Mouse (Mus musculus): ENCODE results near the gene Trpv4.
A peak's percentile ranks its signal among the peaks of the same experiment; 100 is the strongest.

Trpv4 gene

GRCm38 (mm10) chr5:114667228-114667856, 9.1 kb upstream of the Trpv4 start:
- DNase-seq (ENCODE audit: low spot score in 2 of 2) = peak; percentile 93 to 95

- DNase-seq (ENCODE audit: low spot score in 2 of 2) = no peak
Observed at GRCm38 (mm10) chr5:114666659-114667058, 8.4 kb upstream of the Trpv4 start.

- DNase-seq (ENCODE audit: low spot score in 2 of 2) = no peak
Observed at GRCm38 (mm10) chr5:114664750-114665149, 6.5 kb upstream of the Trpv4 start.

- DNase-seq (ENCODE audit: low spot score in 2 of 2) = no peak
Observed at GRCm38 (mm10) chr5:114664139-114664538, 5.9 kb upstream of the Trpv4 start.

- no peak for DNase-seq (ENCODE audit: low spot score in 2 of 2)
Observed at GRCm38 (mm10) chr5:114661029-114661428, 2.8 kb upstream of the Trpv4 start.

- DNase-seq (ENCODE audit: low spot score in 2 of 2) = no peak
Observed at GRCm38 (mm10) chr5:114657426-114657825, 795 bp downstream of the Trpv4 start.

- no peak for DNase-seq (ENCODE audit: low spot score in 2 of 2)
Observed at GRCm38 (mm10) chr5:114656305-114656704, 1.9 kb downstream of the Trpv4 start.

GRCm38 (mm10) chr5:114655721-114656120, 2.5 kb downstream of the Trpv4 start:
- no peak for DNase-seq (ENCODE audit: low spot score in 2 of 2)

- DNase-seq (ENCODE audit: low spot score in 2 of 2) = no peak
Observed at GRCm38 (mm10) chr5:114653656-114654437, 4.4 kb downstream of the Trpv4 start.

- DNase-seq (ENCODE audit: low spot score in 2 of 2) = no peak
Observed at GRCm38 (mm10) chr5:114651449-114651848, 6.8 kb downstream of the Trpv4 start.

- DNase-seq (ENCODE audit: low spot score in 2 of 2) = no peak
Observed at GRCm38 (mm10) chr5:114651002-114651401, 7.2 kb downstream of the Trpv4 start.

GRCm38 (mm10) chr5:114648728-114649311, 9.4 kb downstream of the Trpv4 start:
- DNase-seq (ENCODE audit: low spot score in 2 of 2) = no peak

GRCm38 (mm10) chr5:114647211-114647974, 10.8 kb downstream of the Trpv4 start:
- no peak for DNase-seq (ENCODE audit: low spot score in 2 of 2)

- DNase-seq (ENCODE audit: low spot score in 2 of 2) = no peak
Observed at GRCm38 (mm10) chr5:114645916-114646315, 12.3 kb downstream of the Trpv4 start.

- no peak for DNase-seq (ENCODE audit: low spot score in 2 of 2)
Observed at GRCm38 (mm10) chr5:114644918-114645317, 13.3 kb downstream of the Trpv4 start.

GRCm38 (mm10) chr5:114640809-114641208, 17.4 kb downstream of the Trpv4 start:
- no peak for DNase-seq (ENCODE audit: low spot score in 2 of 2)

- no peak for DNase-seq (ENCODE audit: low spot score in 2 of 2)
Observed at GRCm38 (mm10) chr5:114639645-114639957, 18.6 kb downstream of the Trpv4 start.

GRCm38 (mm10) chr5:114638769-114639644, 19.2 kb downstream of the Trpv4 start:
- peak; percentile 66 to 71 for DNase-seq (ENCODE audit: low spot score in 2 of 2)

- DNase-seq (ENCODE audit: low spot score in 2 of 2) = no peak
Observed at GRCm38 (mm10) chr5:114636091-114636490, 22.1 kb downstream of the Trpv4 start.

- no peak for DNase-seq (ENCODE audit: low spot score in 2 of 2)
Observed at GRCm38 (mm10) chr5:114631336-114631735, 26.9 kb downstream of the Trpv4 start.

GRCm38 (mm10) chr5:114625590-114625989, 32.6 kb downstream of the Trpv4 start:
- DNase-seq (ENCODE audit: low spot score in 2 of 2) = no peak

Data from right cerebral cortex, postnatal 36 days (tissue).